Mouse (Mus musculus): ENCODE results near the gene Cadm3. TPM values are rescaled to one million over a fixed set of nuclear protein-coding genes. Genes with fewer than 3 reads are reported as not detected.

Cadm3 gene
- 0.31 and 0.71 TPM in 2 replicates for polyA plus RNA-seq (2015; fragmentation: Nextera tagmentation; extraction: Ambion mirVana)

- 0 out of 2 replicates have a peak, but pooled peaks have one; percentile 14 for ATAC-seq (ENCODE audit: extremely low read depth, insufficient number of reproducible peaks, low FRiP score, low TSS enrichment)
- Histone ChIP-seq H3K4me2 (peak within 1 kb of the TSS; percentile 93), H3K36me3 (no peaks in the 10 kb centered on the region), H3K27me3 (replicated peaks) (peaks cover 67% of the 10 kb centered on the region), H3K4me3 (peak within 1 kb of the TSS; percentile 65), H3K9ac (peak within 1 kb of the TSS; percentile 73), H3K9me3 (no peaks in the 10 kb centered on the region), H3K27ac (replicated peaks) (no peak within 1 kb of the TSS), H3K4me1 (peaks cover 23% of the 10 kb centered on the region)
- WGBS, result 1% methylated on average over 44 of the region's 46 CpGs
These were observed at the start of gene Cadm3 for GRCm38 (mm10) chr1:173367356-173368046. Gene Cadm3 (minus strand): TSS chr1:173367695.

- ATAC-seq (ENCODE audit: extremely low read depth, insufficient number of reproducible peaks, low FRiP score, low TSS enrichment), result no peak
- H3K27me3 ChIP-seq (replicated peaks), result no peaks in the 10 kb centered on the region
- 69% methylated on average over 3 of the region's 3 CpGs for WGBS
These were observed 47.1 kb upstream of the Cadm3 start for GRCm38 (mm10) chr1:173414631-173415030.

GRCm38 (mm10) chr1:173411863-173412262 lies 44.4 kb upstream of the Cadm3 start:
- Histone ChIP-seq H3K36me3 (no peaks in the 10 kb centered on the region), H3K4me2 (no peak overlapping the region), H3K4me1 (no peaks in the 10 kb centered on the region), H3K9ac (no peak overlapping the region), H3K9me3 (no peaks in the 10 kb centered on the region), H3K27ac (replicated peaks) (no peak overlapping the region), H3K27me3 (replicated peaks) (no peaks in the 10 kb centered on the region), H3K4me3 (no peak overlapping the region)
- ATAC-seq (ENCODE audit: extremely low read depth, insufficient number of reproducible peaks, low FRiP score, low TSS enrichment), result no peak
- WGBS, result 67% methylated on average over 4 of the region's 4 CpGs

More at GRCm38 (mm10) chr1:173414631-173415030, 47.1 kb upstream of the Cadm3 start:
- no peaks in the 10 kb centered on the region for H3K36me3 ChIP-seq
- no peak overlapping the region for H3K27ac ChIP-seq (replicated peaks)
- no peaks in the 10 kb centered on the region for H3K9me3 ChIP-seq
- no peak overlapping the region for H3K4me3 ChIP-seq
- H3K9ac ChIP-seq, result no peak overlapping the region
- H3K4me2 ChIP-seq, result no peak overlapping the region
- H3K4me1 ChIP-seq, result no peaks in the 10 kb centered on the region

- Histone ChIP-seq H3K4me1 (no peaks in the 10 kb centered on the region), H3K9me3 (no peaks in the 10 kb centered on the region), H3K27ac (replicated peaks) (no peak overlapping the region), H3K4me3 (no peak overlapping the region), H3K27me3 (replicated peaks) (no peaks in the 10 kb centered on the region), H3K36me3 (no peaks in the 10 kb centered on the region), H3K4me2 (no peak overlapping the region), H3K9ac (no peak overlapping the region)
- ATAC-seq (ENCODE audit: extremely low read depth, insufficient number of reproducible peaks, low FRiP score, low TSS enrichment), result no peak
These were observed 41.6 kb upstream of the Cadm3 start for GRCm38 (mm10) chr1:173409066-173409465.

- H3K4me3 ChIP-seq, result no peak overlapping the region
- no peaks in the 10 kb centered on the region for H3K36me3 ChIP-seq
- no peaks in the 10 kb centered on the region for H3K9me3 ChIP-seq
- no peaks in the 10 kb centered on the region for H3K4me1 ChIP-seq
- ATAC-seq (ENCODE audit: extremely low read depth, insufficient number of reproducible peaks, low FRiP score, low TSS enrichment), result no peak
- 66% methylated on average over 5 of the region's 5 CpGs for WGBS
- no peak overlapping the region for H3K9ac ChIP-seq
- H3K4me2 ChIP-seq, result no peak overlapping the region
- no peaks in the 10 kb centered on the region for H3K27me3 ChIP-seq (replicated peaks)
- H3K27ac ChIP-seq (replicated peaks), result no peak overlapping the region
These were observed 37.3 kb upstream of the Cadm3 start for GRCm38 (mm10) chr1:173404696-173405309.

GRCm38 (mm10) chr1:173398323-173398970 lies 31.0 kb upstream of the Cadm3 start:
- no peaks in the 10 kb centered on the region for H3K36me3 ChIP-seq
- 17% methylated on average over 3 of the region's 3 CpGs for WGBS
- no peak for ATAC-seq (ENCODE audit: extremely low read depth, insufficient number of reproducible peaks, low FRiP score, low TSS enrichment)
- no peak overlapping the region for H3K9ac ChIP-seq
- H3K4me2 ChIP-seq, result no peak overlapping the region
- no peak overlapping the region for H3K4me3 ChIP-seq
- H3K4me1 ChIP-seq, result no peaks in the 10 kb centered on the region
- no peaks in the 10 kb centered on the region for H3K9me3 ChIP-seq
- H3K27ac ChIP-seq (replicated peaks), result no peak overlapping the region
- H3K27me3 ChIP-seq (replicated peaks), result no peaks in the 10 kb centered on the region

- no peaks in the 10 kb centered on the region for H3K9me3 ChIP-seq
- no peaks in the 10 kb centered on the region for H3K36me3 ChIP-seq
- WGBS, result 55% methylated on average over 6 of the region's 6 CpGs
- H3K4me1 ChIP-seq, result peaks cover 8% of the 10 kb centered on the region
- H3K27me3 ChIP-seq (replicated peaks), result no peaks in the 10 kb centered on the region; the same call in 1 of the 2 replicates
- ATAC-seq (ENCODE audit: extremely low read depth, insufficient number of reproducible peaks, low FRiP score, low TSS enrichment), result no peak
- no peak overlapping the region for H3K27ac ChIP-seq (replicated peaks)
- H3K4me3 ChIP-seq, result no peak overlapping the region
- no peak overlapping the region for H3K9ac ChIP-seq
- no peak overlapping the region for H3K4me2 ChIP-seq
These were observed 24.3 kb upstream of the Cadm3 start for GRCm38 (mm10) chr1:173391754-173392153.

GRCm38 (mm10) chr1:173389901-173390401 lies 22.5 kb upstream of the Cadm3 start:
- peak overlapping the region; percentile 42 for H3K4me2 ChIP-seq
- no peaks in the 10 kb centered on the region for H3K36me3 ChIP-seq
- no peaks in the 10 kb centered on the region for H3K9me3 ChIP-seq
- WGBS, result 8% methylated on average over 13 of the region's 13 CpGs
- H3K9ac ChIP-seq, result no peak overlapping the region
- no peak overlapping the region for H3K27ac ChIP-seq (replicated peaks)
- 0 out of 2 replicates have a peak overlapping the region, but pooled peaks have one; percentile 7 for H3K4me3 ChIP-seq
- H3K27me3 ChIP-seq (replicated peaks), result no peaks in the 10 kb centered on the region; the same call in 1 of the 2 replicates
- peaks cover 8% of the 10 kb centered on the region for H3K4me1 ChIP-seq
- no peak for ATAC-seq (ENCODE audit: extremely low read depth, insufficient number of reproducible peaks, low FRiP score, low TSS enrichment)

GRCm38 (mm10) chr1:173389431-173389830 lies 21.9 kb upstream of the Cadm3 start:
- H3K36me3 ChIP-seq, result no peaks in the 10 kb centered on the region
- H3K4me1 ChIP-seq, result peaks cover 8% of the 10 kb centered on the region
- no peak for ATAC-seq (ENCODE audit: extremely low read depth, insufficient number of reproducible peaks, low FRiP score, low TSS enrichment)
- 18% methylated on average over 3 of the region's 3 CpGs for WGBS
- no peaks in the 10 kb centered on the region; the same call in 1 of the 2 replicates for H3K27me3 ChIP-seq (replicated peaks)
- no peak overlapping the region for H3K9ac ChIP-seq
- H3K9me3 ChIP-seq, result no peaks in the 10 kb centered on the region
- H3K4me2 ChIP-seq, result peak overlapping the region; percentile 42
- H3K27ac ChIP-seq (replicated peaks), result no peak overlapping the region
- no peak overlapping the region for H3K4me3 ChIP-seq

GRCm38 (mm10) chr1:173381436-173381835 lies 13.9 kb upstream of the Cadm3 start:
- no peaks in the 10 kb centered on the region for H3K36me3 ChIP-seq
- no peak overlapping the region for H3K4me2 ChIP-seq
- H3K4me1 ChIP-seq, result no peaks in the 10 kb centered on the region
- no peak for ATAC-seq (ENCODE audit: extremely low read depth, insufficient number of reproducible peaks, low FRiP score, low TSS enrichment)
- H3K4me3 ChIP-seq, result no peak overlapping the region
- no peaks in the 10 kb centered on the region for H3K9me3 ChIP-seq
- WGBS, result 83% methylated on average over 6 of the region's 6 CpGs
- no peak overlapping the region for H3K27ac ChIP-seq (replicated peaks)
- no peak overlapping the region for H3K9ac ChIP-seq
- no peaks in the 10 kb centered on the region for H3K27me3 ChIP-seq (replicated peaks)

GRCm38 (mm10) chr1:173377380-173378112 lies 10.1 kb upstream of the Cadm3 start:
- H3K27ac ChIP-seq (replicated peaks), result no peak overlapping the region
- WGBS, result 21% methylated on average over 13 of the region's 13 CpGs
- no peaks in the 10 kb centered on the region for H3K36me3 ChIP-seq
- no peaks in the 10 kb centered on the region for H3K27me3 ChIP-seq (replicated peaks)
- H3K9ac ChIP-seq, result no peak overlapping the region
- no peaks in the 10 kb centered on the region for H3K4me1 ChIP-seq
- no peak overlapping the region for H3K4me3 ChIP-seq
- no peaks in the 10 kb centered on the region for H3K9me3 ChIP-seq
- ATAC-seq (ENCODE audit: extremely low read depth, insufficient number of reproducible peaks, low FRiP score, low TSS enrichment), result no peak
- H3K4me2 ChIP-seq, result no peak overlapping the region
